Mouse (Mus musculus) CD4-positive naive resting alpha-beta T cell, adult 57 days (primary cell): Measurements from ENCODE around the gene Cdc16. TPM values are rescaled to one million over a fixed set of nuclear protein-coding genes. Genes with fewer than 3 reads are reported as not detected.

ENCODE experiments used
- total RNA-seq: library from RNA; stranded (reverse); gene quantifications from one replicate; pipeline ENCODE4 v1.2.4, GENCODE M21; 2023

The Cdc16 gene
- total RNA-seq = 38.4 TPM

GRCm38 (mm10) chr8:13756982-13757804 lies at the start of gene Cdc16:
Cdc16 (plus strand) TSS chr8:13757676.

GRCm38 (mm10) chr8:13785250-13785763 lies 27.8 kb downstream of the Cdc16 start, which contains the start of gene Upf3a:
Upf3a (plus strand) TSS chr8:13785615.

Other genes with a start within 250 kb of the Cdc16 start
- 7.7 TPM for gene 1700029H14Rik, start 195.2 kb upstream of the Cdc16 start, total RNA-seq
- 364 TPM for gene Rasa3, start 80.1 kb upstream of the Cdc16 start, total RNA-seq
- gene Cfap97d2, start 51.8 kb upstream of the Cdc16 start, total RNA-seq = not detected
- gene Upf3a, start 27.9 kb downstream of the Cdc16 start, total RNA-seq = 26.4 TPM
- gene AF366264, start 80.7 kb downstream of the Cdc16 start, total RNA-seq = not detected
- gene Champ1, start 112.0 kb downstream of the Cdc16 start, total RNA-seq = 27.6 TPM
- gene Coprs, start 132.6 kb downstream of the Cdc16 start, total RNA-seq = 0.77 TPM